Mouse (Mus musculus) cerebellum, adult 11 months (tissue): Measurements from ENCODE around the gene Slc25a19.
A peak's percentile ranks its signal among the peaks of the same experiment; 100 is the strongest.

Experiments
- DNase-seq: peaks from one replicate; pipeline ENCODE4 v3.0.0; 2022

Gene Slc25a19

GRCm38 (mm10) chr11:115616893-115617292 is 11.2 kb downstream of the Slc25a19 start:
- no peak for DNase-seq

- no peak for DNase-seq
Measured at GRCm38 (mm10) chr11:115616371-115616770, 11.7 kb downstream of the Slc25a19 start.

GRCm38 (mm10) chr11:115615875-115616274 is 12.2 kb downstream of the Slc25a19 start:
- DNase-seq: no peak

GRCm38 (mm10) chr11:115615108-115615825 is 12.8 kb downstream of the Slc25a19 start:
- no peak for DNase-seq

GRCm38 (mm10) chr11:115614346-115615107 is 13.6 kb downstream of the Slc25a19 start:
- no peak for DNase-seq

GRCm38 (mm10) chr11:115613138-115613945 is 14.8 kb downstream of the Slc25a19 start:
- DNase-seq: no peak

- peak; percentile 92 for DNase-seq
Measured at GRCm38 (mm10) chr11:115612410-115613137, 15.5 kb downstream of the Slc25a19 start, which contains the start of gene Mif4gd. Mif4gd (minus strand) TSS chr11:115612969.

- peak; percentile 75 for DNase-seq
Measured at GRCm38 (mm10) chr11:115612059-115612409, 16.1 kb downstream of the Slc25a19 start.

GRCm38 (mm10) chr11:115611173-115611572 is 16.9 kb downstream of the Slc25a19 start:
- DNase-seq: no peak

- DNase-seq: no peak
Measured at GRCm38 (mm10) chr11:115609576-115609975, 18.5 kb downstream of the Slc25a19 start.

GRCm38 (mm10) chr11:115608421-115609399 is 19.4 kb downstream of the Slc25a19 start:
- DNase-seq: no peak

GRCm38 (mm10) chr11:115606733-115607132 is 21.4 kb downstream of the Slc25a19 start:
- no peak for DNase-seq

- DNase-seq: no peak
Measured at GRCm38 (mm10) chr11:115604304-115604696, 23.8 kb downstream of the Slc25a19 start.

GRCm38 (mm10) chr11:115603476-115604303 is 24.4 kb downstream of the Slc25a19 start, which contains the start of the genes Mrps7 and Gga3:
Mrps7 (plus strand) TSS chr11:115603925.
Gga3 (minus strand) TSS chr11:115604051.
- DNase-seq: peak; percentile 87

- DNase-seq: no peak
Measured at GRCm38 (mm10) chr11:115603128-115603475, 25.0 kb downstream of the Slc25a19 start.

- no peak for DNase-seq
Measured at GRCm38 (mm10) chr11:115601174-115601573, 26.9 kb downstream of the Slc25a19 start.

- no peak for DNase-seq
Measured at GRCm38 (mm10) chr11:115600743-115601142, 27.4 kb downstream of the Slc25a19 start.

- no peak for DNase-seq
Measured at GRCm38 (mm10) chr11:115599722-115600121, 28.4 kb downstream of the Slc25a19 start.

GRCm38 (mm10) chr11:115598309-115598708 is 29.8 kb downstream of the Slc25a19 start:
- no peak for DNase-seq

- DNase-seq: no peak
Measured at GRCm38 (mm10) chr11:115595209-115595608, 32.9 kb downstream of the Slc25a19 start.
